16 mouse cellular contexts compared by ENCODE assay signal in genomic region chr2:148336626-148337025, GRCm38 (mm10). TPM values are rescaled to one million over a fixed set of nuclear protein-coding genes. Genes with fewer than 3 reads are reported as not detected.
"Had no signal": no experiment of that assay in that cellular context is flagged by ENCODE, and none has a peak within 500 bp of the region (broad histone marks: within the 10 kb centered on the region; RNA-seq: fewer than 3 reads in every experiment).

No protein-coding gene starts in this region.

- ATAC-seq: intestine, embryonic 15.5 days; liver, postnatal 0 days; midbrain, embryonic 13.5 days had no signal

- H3K4me1 ChIP-seq: intestine, embryonic 15.5 days; limb, embryonic 12.5 days; liver, embryonic 13.5 days; midbrain, embryonic 13.5 days; stomach, embryonic 15.5 days had no signal

- DNase-seq: layer of hippocampus, adult 9-11 months; layer of hippocampus, postnatal 36 days; liver; liver, embryonic 13.5 days; liver, postnatal 0 days; lung, postnatal 14 days; right cerebral cortex, postnatal 14 days; thymus, adult 2 months; thymus, postnatal 25 days had no signal

- H3K4me3 ChIP-seq: intestine, embryonic 15.5 days; limb, embryonic 12.5 days; liver, embryonic 13.5 days; lung, embryonic 15.5 days; midbrain, embryonic 13.5 days; stomach, embryonic 15.5 days had no signal

- H3K36me3 ChIP-seq: intestine, embryonic 15.5 days; limb, embryonic 12.5 days; liver, embryonic 13.5 days; lung, embryonic 15.5 days; midbrain, embryonic 13.5 days; stomach, embryonic 15.5 days had no signal

- H3K27ac ChIP-seq: intestine, embryonic 15.5 days; limb, embryonic 12.5 days; liver, embryonic 13.5 days; lung, embryonic 15.5 days; macrophage; midbrain, embryonic 13.5 days; stomach, embryonic 15.5 days had no signal

- H3K27me3 ChIP-seq: intestine, embryonic 15.5 days; limb, embryonic 12.5 days; liver, embryonic 13.5 days; lung, embryonic 15.5 days; midbrain, embryonic 13.5 days; stomach, embryonic 15.5 days had no signal

- H3K9me3 ChIP-seq: intestine, embryonic 15.5 days; limb, embryonic 12.5 days; liver, embryonic 13.5 days; lung, embryonic 15.5 days; midbrain, embryonic 13.5 days; stomach, embryonic 15.5 days had no signal

RNA-seq across cellular contexts. Expression of gene Sstr4, which starts 58.5 kb away (rescaled TPM):
- polyA plus RNA-seq: liver, embryonic 13.5 days; liver, postnatal 0 days; macrophage; testis, adult 2 months had no signal
